Comparison of ENCODE assay signal across 19 mouse cellular contexts in the genomic region with DNA sequence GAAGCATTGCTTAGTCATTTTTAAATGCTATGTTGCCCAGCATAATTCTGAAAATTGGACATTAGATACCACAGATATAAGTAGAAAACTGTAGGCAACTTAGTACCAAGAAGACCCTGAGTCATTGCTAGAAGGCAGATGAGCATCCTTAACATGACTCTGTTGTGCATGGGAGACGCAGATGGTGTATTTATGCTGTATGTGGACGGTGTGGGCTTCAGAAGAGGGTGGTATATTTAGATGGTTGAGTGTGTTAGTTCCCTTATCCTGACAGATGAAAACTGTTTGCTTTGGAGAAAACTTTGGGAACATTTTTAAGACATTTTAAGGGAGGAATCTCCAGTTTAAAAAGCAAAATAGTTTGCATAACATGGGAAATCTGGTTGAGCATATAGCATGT.
"Had no signal": no experiment of that assay in that cellular context is flagged by ENCODE, and none has a peak within 500 bp of the region (broad histone marks: within the 10 kb centered on the region; RNA-seq: fewer than 3 reads in every experiment).

No protein-coding gene starts in this region.

- H3K9ac ChIP-seq: liver, embryonic 15.5 days; neural tube, embryonic 13.5 days had no signal

- H3K4me2 ChIP-seq: liver, embryonic 11.5 days; liver, embryonic 15.5 days; neural tube, embryonic 13.5 days had no signal

- H3K4me3 ChIP-seq: layer of hippocampus, adult 2 months; limb, embryonic 10.5 days; liver, embryonic 15.5 days; midbrain, embryonic 10.5 days; neural tube, embryonic 13.5 days had no signal

- ATAC-seq: lung, postnatal 0 days; midbrain, embryonic 16.5 days had no signal

- H3K4me1 ChIP-seq: limb, embryonic 10.5 days; liver, embryonic 15.5 days; midbrain, embryonic 10.5 days; neural tube, embryonic 13.5 days had no signal

- H3K9me3 ChIP-seq: limb, embryonic 10.5 days; liver, embryonic 15.5 days; midbrain, embryonic 10.5 days; neural tube, embryonic 13.5 days had no signal

- H3K27ac ChIP-seq: kidney, postnatal 0 days; layer of hippocampus, adult 2 months; limb, embryonic 10.5 days; liver, embryonic 15.5 days; midbrain, embryonic 10.5 days; neural tube, embryonic 13.5 days had no signal

- H3K27me3 ChIP-seq: liver, embryonic 15.5 days; neural tube, embryonic 13.5 days had no signal

- DNase-seq: kidney, adult 11 months; kidney, adult 9 months; kidney, postnatal 4 days; lung, adult 2 months; lung, postnatal 36 days; retina, postnatal 1 day; right cerebral cortex, postnatal 4 days; spleen, adult 18-20 months; thymus, adult 2 months; thymus, postnatal 25 days had no signal
